Mouse (Mus musculus) right cerebral cortex, adult 18-20 months (tissue): ENCODE measurements around the gene Smndc1.
A peak's percentile ranks its signal among the peaks of the same experiment; 100 is the strongest.
"Not testable (repeated sequence)": the region's sequence is repeated elsewhere in the genome, so short reads cannot be mapped to it uniquely, and the experiment has no call there.

Experiments used
- DNase-seq: peaks from one replicate; pipeline ENCODE4 v3.0.0; 2022; ENCODE audit warnings: mixed read lengths

Smndc1 gene

GRCm38 (mm10) chr19:53412149-53412848 lies 21.9 kb upstream of the Smndc1 start:
- DNase-seq = peak; percentile 64

GRCm38 (mm10) chr19:53409663-53410307 lies 19.4 kb upstream of the Smndc1 start:
- DNase-seq = no peak

- no peak for DNase-seq
Measured at GRCm38 (mm10) chr19:53408398-53408797, 18.0 kb upstream of the Smndc1 start.

- DNase-seq = no peak
Measured at GRCm38 (mm10) chr19:53407350-53407749, 17.0 kb upstream of the Smndc1 start.

GRCm38 (mm10) chr19:53405810-53406209 lies 15.4 kb upstream of the Smndc1 start:
- DNase-seq = no peak

GRCm38 (mm10) chr19:53404837-53405356 lies 14.5 kb upstream of the Smndc1 start:
- DNase-seq = no peak

- no peak for DNase-seq
Measured at GRCm38 (mm10) chr19:53404219-53404836, 13.9 kb upstream of the Smndc1 start.

- no peak for DNase-seq
Measured at GRCm38 (mm10) chr19:53402741-53403432, 12.5 kb upstream of the Smndc1 start.

GRCm38 (mm10) chr19:53400332-53401110 lies 10.1 kb upstream of the Smndc1 start:
- no peak for DNase-seq

- DNase-seq = no peak
Measured at GRCm38 (mm10) chr19:53399213-53399612, 8.8 kb upstream of the Smndc1 start.

GRCm38 (mm10) chr19:53397451-53398233 lies 7.3 kb upstream of the Smndc1 start:
- DNase-seq = no peak

- not testable (repeated sequence) for DNase-seq
Measured at GRCm38 (mm10) chr19:53395805-53396204, 5.4 kb upstream of the Smndc1 start.

GRCm38 (mm10) chr19:53394956-53395355 lies 4.6 kb upstream of the Smndc1 start:
- not testable (repeated sequence) for DNase-seq

- no peak for DNase-seq
Measured at GRCm38 (mm10) chr19:53394552-53394951, 4.2 kb upstream of the Smndc1 start.

- DNase-seq = no peak
Measured at GRCm38 (mm10) chr19:53393646-53394045, 3.3 kb upstream of the Smndc1 start.

- no peak for DNase-seq
Measured at GRCm38 (mm10) chr19:53392781-53393343, 2.5 kb upstream of the Smndc1 start.

GRCm38 (mm10) chr19:53391787-53392186 lies 1.4 kb upstream of the Smndc1 start:
- DNase-seq = no peak

- DNase-seq = no peak
Measured at GRCm38 (mm10) chr19:53391386-53391785, 1.0 kb upstream of the Smndc1 start.

- no peak for DNase-seq
Measured at GRCm38 (mm10) chr19:53389851-53390431, 437 bp downstream of the Smndc1 start.

GRCm38 (mm10) chr19:53389417-53389816 lies 961 bp downstream of the Smndc1 start:
- DNase-seq = no peak

GRCm38 (mm10) chr19:53383336-53383735 lies 7.0 kb downstream of the Smndc1 start:
- DNase-seq = no peak
